Mouse (Mus musculus) G1E (cell line): ENCODE data around the gene Cadm2. TPM values are rescaled to one million over a fixed set of nuclear protein-coding genes. Genes with fewer than 3 reads are reported as not detected.

Experiments
- ATAC-seq: 2 replicates; pipeline ENCODE4 v1.8.0; 2016; ENCODE audit warnings: mild to moderate bottlenecking; ENCODE audit not compliant: insufficient number of reproducible peaks, poor library complexity, low FRiP score, severe bottlenecking; ENCODE audit errors: extremely low read depth
- DNase-seq: peaks from one replicate; pipeline ENCODE4 v3.0.0; 2012; ENCODE audit warnings: low spot score
- H3K27me3 ChIP-seq: 2 replicates; pipeline ENCODE4 v1.6.1; 2012; ENCODE audit warnings: mild to moderate bottlenecking, low read length, inconsistent platforms; ENCODE audit not compliant: insufficient read depth
- H3K36me3 ChIP-seq: replicated peaks from 2 replicates; pipeline ENCODE3; 2012; ENCODE audit warnings: mild to moderate bottlenecking, inconsistent platforms
- H3K4me1 ChIP-seq: 2 replicates; pipeline ENCODE4 v1.6.1; 2012; ENCODE audit warnings: low read depth, low read length, inconsistent platforms, mixed read lengths; ENCODE audit not compliant: insufficient read depth
- H3K4me3 ChIP-seq: 2 replicates; pipeline ENCODE4 v1.5.1; 2012; ENCODE audit warnings: low read depth, mild to moderate bottlenecking, inconsistent platforms, low read length, moderate library complexity, mixed read lengths
- H3K9me3 ChIP-seq: replicated peaks from 2 replicates; pipeline ENCODE4 v1.6.1; 2012; ENCODE audit warnings: inconsistent platforms
- CTCF ChIP-seq: IDR thresholded peaks from 2 replicates; pipeline ENCODE4 v1.5.1; 2012; ENCODE audit warnings: low read depth, low read length, inconsistent platforms, mixed read lengths
- GATA1 ChIP-seq: IDR thresholded peaks from 2 replicates; pipeline ENCODE4 v1.6.1; 2012; ENCODE audit warnings: borderline replicate concordance, low read length, inconsistent platforms, mixed read lengths
- GATA2 ChIP-seq: IDR thresholded peaks from 2 replicates; pipeline ENCODE4 v1.6.1; 2012; ENCODE audit warnings: low read depth, low read length, inconsistent platforms, borderline replicate concordance
- POLR2AphosphoS5 ChIP-seq: IDR thresholded peaks from 2 replicates; pipeline ENCODE4 v1.6.1; 2012; ENCODE audit warnings: low read depth, low read length, inconsistent platforms; ENCODE audit not compliant: insufficient replicate concordance
- TAL1 ChIP-seq: conservative IDR thresholded peaks from 2 replicates; pipeline ENCODE4 v1.6.1; 2012; ENCODE audit warnings: low read depth, low read length, inconsistent platforms, mixed read lengths
- polyA plus RNA-seq: library from polyadenylated mRNA; stranded (reverse); fragments of >175 nt; gene quantifications from 2 replicates; pipeline ENCODE4 v1.2.3, GENCODE M21; 2012
- total RNA-seq, 2 experiments: library from RNA; stranded (forward) in 1 of 2; stranded (reverse) in 1 of 2; fragments of 200-1000 nt in 1 of 2; fragments of >200 nt in 1 of 2; fragmentation: Nextera tagmentation in 1 of 2; gene quantifications; 2 replicates each; pipeline ENCODE4 v1.2.3; 2014 to 2017

Cadm2 gene
- total and polyA plus RNA-seq, 3 experiments = 0.05 TPM; not detected in 2

DNA sequence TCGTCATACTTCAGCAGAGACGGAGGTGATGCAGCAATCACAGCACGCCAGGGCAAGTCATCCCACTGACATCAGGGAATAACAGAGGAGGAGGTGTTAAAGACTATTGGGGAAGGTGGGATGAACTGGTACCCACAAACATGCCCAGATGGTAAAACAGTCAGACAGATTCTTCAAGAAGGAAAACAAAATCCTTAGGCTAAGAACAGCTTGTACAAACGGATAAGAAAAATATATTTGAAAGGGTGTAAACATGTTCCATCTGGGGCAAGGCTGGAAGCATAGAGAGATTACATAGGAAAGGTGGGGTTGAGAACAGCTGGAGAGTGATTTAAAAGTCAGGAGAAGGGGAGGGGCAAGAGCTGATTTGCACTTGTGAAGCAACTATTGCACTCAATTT lies 619.0 kb downstream of the Cadm2 start:
- Histone ChIP-seq H3K36me3 (no peaks in the 10 kb centered on the region), H3K27me3 (no peaks in the 10 kb centered on the region), H3K9me3 (no peaks in the 10 kb centered on the region; the same call in none of the 2 replicates), H3K4me3 (no peak overlapping the region), H3K4me1 (no peaks in the 10 kb centered on the region)
- DNase-seq (no peak), ATAC-seq (no peak)
- TF ChIP-seq TAL1 = no peak
- TF ChIP-seq GATA2 = no peak
- no peak for TF ChIP-seq CTCF
- no peak for TF ChIP-seq GATA1
- no peak for TF ChIP-seq POLR2AphosphoS5

GRCm38 (mm10) chr16:66997461-66997860 lies 623.2 kb downstream of the Cadm2 start:
- DNase-seq (no peak), ATAC-seq (no peak)
- Histone ChIP-seq H3K9me3 (no peaks in the 10 kb centered on the region; the same call in 1 of the 2 replicates), H3K27me3 (no peaks in the 10 kb centered on the region), H3K4me3 (no peak overlapping the region), H3K36me3 (no peaks in the 10 kb centered on the region), H3K4me1 (no peaks in the 10 kb centered on the region)
- TF ChIP-seq GATA1 (no peak), POLR2AphosphoS5 (no peak), GATA2 (no peak), TAL1 (no peak), CTCF (no peak)

- Histone ChIP-seq H3K27me3 (no peaks in the 10 kb centered on the region), H3K4me1 (no peaks in the 10 kb centered on the region), H3K36me3 (no peaks in the 10 kb centered on the region), H3K9me3 (no peaks in the 10 kb centered on the region), H3K4me3 (no peak overlapping the region)
- TF ChIP-seq CTCF (no peak), GATA1 (no peak), TAL1 (no peak), POLR2AphosphoS5 (no peak), GATA2 (no peak)
- DNase-seq (no peak), ATAC-seq (no peak)
Observed at GRCm38 (mm10) chr16:66987741-66988140, 633.0 kb downstream of the Cadm2 start.

DNA sequence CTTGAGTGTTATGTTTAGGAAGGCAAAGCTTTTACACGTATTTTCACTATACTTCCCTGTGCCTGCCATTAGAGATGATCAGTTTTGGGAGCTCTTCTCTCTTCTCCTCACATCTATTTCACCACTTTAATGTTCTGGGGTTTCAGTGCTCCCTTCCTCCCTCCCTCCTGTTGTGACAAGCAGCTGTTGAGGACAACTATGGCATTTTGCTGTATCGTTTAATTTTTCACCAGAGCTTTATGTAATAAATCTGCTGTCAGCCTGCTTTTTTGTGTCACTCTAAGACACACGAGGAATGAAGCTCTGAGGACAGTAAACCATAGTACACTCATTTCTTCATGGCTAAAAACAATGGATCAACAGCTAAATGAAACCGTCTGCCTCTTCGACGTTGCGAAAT lies 633.8 kb downstream of the Cadm2 start:
- DNase-seq (no peak), ATAC-seq (no peak)
- Histone ChIP-seq H3K4me3 (no peak overlapping the region), H3K9me3 (no peaks in the 10 kb centered on the region), H3K27me3 (no peaks in the 10 kb centered on the region), H3K4me1 (no peaks in the 10 kb centered on the region), H3K36me3 (no peaks in the 10 kb centered on the region)
- no peak for TF ChIP-seq TAL1
- no peak for TF ChIP-seq POLR2AphosphoS5
- TF ChIP-seq GATA1 = no peak

DNA sequence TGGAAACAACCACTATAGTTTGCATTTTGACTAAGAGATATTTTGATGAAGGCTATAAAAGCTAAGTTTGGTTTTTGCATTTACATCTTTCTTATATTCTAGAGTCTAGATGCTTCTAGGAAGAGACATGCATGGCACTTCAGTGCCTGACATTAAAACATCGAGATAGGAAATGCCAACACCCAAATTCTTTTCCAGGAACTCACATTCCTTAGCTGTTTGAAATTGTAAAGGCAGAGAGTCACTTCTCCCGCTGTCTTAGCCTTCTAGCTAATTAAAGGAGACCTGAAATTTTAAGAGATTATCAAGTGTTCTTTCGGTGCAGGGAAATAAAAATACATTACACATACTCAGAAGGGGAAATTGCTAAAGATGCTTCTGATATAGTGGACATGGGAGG lies 649.8 kb downstream of the Cadm2 start:
- ATAC-seq (no peak), DNase-seq (no peak)
- Histone ChIP-seq H3K9me3 (no peaks in the 10 kb centered on the region; the same call in 1 of the 2 replicates), H3K4me1 (no peaks in the 10 kb centered on the region), H3K36me3 (no peaks in the 10 kb centered on the region), H3K4me3 (no peak overlapping the region), H3K27me3 (no peaks in the 10 kb centered on the region)
- TF ChIP-seq POLR2AphosphoS5 = no peak
- no peak for TF ChIP-seq TAL1
- TF ChIP-seq GATA1 = no peak
- TF ChIP-seq CTCF = no peak
- no peak for TF ChIP-seq GATA2

GRCm38 (mm10) chr16:66969520-66970144 lies 651.1 kb downstream of the Cadm2 start:
- H3K4me1 ChIP-seq = no peaks in the 10 kb centered on the region
- no peak overlapping the region for H3K4me3 ChIP-seq
- H3K27me3 ChIP-seq = no peaks in the 10 kb centered on the region
- ATAC-seq (no peak), DNase-seq (no peak)
- TF ChIP-seq GATA2 = no peak
- no peak for TF ChIP-seq CTCF
- no peak for TF ChIP-seq GATA1
- no peak for TF ChIP-seq TAL1
- TF ChIP-seq POLR2AphosphoS5 = no peak
- no peaks in the 10 kb centered on the region for H3K36me3 ChIP-seq
- no peaks in the 10 kb centered on the region; the same call in 1 of the 2 replicates for H3K9me3 ChIP-seq

- Histone ChIP-seq H3K27me3 (no peaks in the 10 kb centered on the region), H3K36me3 (no peaks in the 10 kb centered on the region), H3K4me3 (no peak overlapping the region), H3K4me1 (no peaks in the 10 kb centered on the region), H3K9me3 (no peaks in the 10 kb centered on the region; the same call in 1 of the 2 replicates)
- no peak for DNase-seq
- no peak for TF ChIP-seq TAL1
- no peak for TF ChIP-seq GATA1
- TF ChIP-seq CTCF = no peak
- no peak for TF ChIP-seq POLR2AphosphoS5
- no peak for TF ChIP-seq GATA2
- ATAC-seq = no peak
Observed at GRCm38 (mm10) chr16:66968336-66968735, 652.4 kb downstream of the Cadm2 start.
